Mouse (Mus musculus): ENCODE results near the gene Zfp770.
"Not testable (repeated sequence)": the region's sequence is repeated elsewhere in the genome, so short reads cannot be mapped to it uniquely, and the experiment has no call there.

Gene Zfp770

GRCm38 (mm10) chr2:114200932-114201559 is at the start of gene Zfp770:
Gene Zfp770, minus strand, starts transcription at chr2:114201469.
- peak; percentile 99 for ATAC-seq (ENCODE audit: low TSS enrichment)

GRCm38 (mm10) chr2:114249440-114249839 is 48.2 kb upstream of the Zfp770 start:
- ATAC-seq (ENCODE audit: low TSS enrichment) = peak; percentile 96

GRCm38 (mm10) chr2:114237639-114238038 is 36.4 kb upstream of the Zfp770 start:
- ATAC-seq (ENCODE audit: low TSS enrichment) = no peak

- ATAC-seq (ENCODE audit: low TSS enrichment) = no peak
These were observed 35.3 kb upstream of the Zfp770 start for GRCm38 (mm10) chr2:114236566-114236965.

GRCm38 (mm10) chr2:114235584-114235983 is 34.3 kb upstream of the Zfp770 start:
- no peak for ATAC-seq (ENCODE audit: low TSS enrichment)

- no peak for ATAC-seq (ENCODE audit: low TSS enrichment)
These were observed 30.0 kb upstream of the Zfp770 start for GRCm38 (mm10) chr2:114231248-114231647.

- ATAC-seq (ENCODE audit: low TSS enrichment) = no peak
These were observed 27.4 kb upstream of the Zfp770 start for GRCm38 (mm10) chr2:114228672-114229071.

- no peak for ATAC-seq (ENCODE audit: low TSS enrichment)
These were observed 3.8 kb upstream of the Zfp770 start for GRCm38 (mm10) chr2:114205036-114205435.

GRCm38 (mm10) chr2:114201574-114201973 is 305 bp upstream of the Zfp770 start:
- peak; percentile 44; the same call in 1 of the 2 replicates for ATAC-seq (ENCODE audit: low TSS enrichment)

GRCm38 (mm10) chr2:114196421-114196820 is 4.8 kb downstream of the Zfp770 start:
- no peak for ATAC-seq (ENCODE audit: low TSS enrichment)

- not testable (repeated sequence) for ATAC-seq (ENCODE audit: low TSS enrichment)
These were observed 14.3 kb downstream of the Zfp770 start, which contains the start of gene Aqr for GRCm38 (mm10) chr2:114186924-114187323. Gene Aqr, minus strand, starts transcription at chr2:114187024.

GRCm38 (mm10) chr2:114177802-114178733 is 23.2 kb downstream of the Zfp770 start:
- ATAC-seq (ENCODE audit: low TSS enrichment) = no peak

GRCm38 (mm10) chr2:114174651-114175484 is 26.4 kb downstream of the Zfp770 start:
- peak; percentile 100 for ATAC-seq (ENCODE audit: low TSS enrichment)

GRCm38 (mm10) chr2:114173248-114173647 is 28.0 kb downstream of the Zfp770 start:
- ATAC-seq (ENCODE audit: low TSS enrichment) = no peak

- ATAC-seq (ENCODE audit: low TSS enrichment) = peak; percentile 89
These were observed 33.4 kb downstream of the Zfp770 start for GRCm38 (mm10) chr2:114167837-114168236.

GRCm38 (mm10) chr2:114161978-114162377 is 39.3 kb downstream of the Zfp770 start:
- no peak for ATAC-seq (ENCODE audit: low TSS enrichment)

GRCm38 (mm10) chr2:114157345-114157744 is 43.9 kb downstream of the Zfp770 start:
- no peak for ATAC-seq (ENCODE audit: low TSS enrichment)

GRCm38 (mm10) chr2:114156639-114157038 is 44.6 kb downstream of the Zfp770 start:
- ATAC-seq (ENCODE audit: low TSS enrichment) = no peak

- ATAC-seq (ENCODE audit: low TSS enrichment) = no peak
These were observed 48.0 kb downstream of the Zfp770 start for GRCm38 (mm10) chr2:114153247-114153646.

GRCm38 (mm10) chr2:114146864-114147458 is 54.3 kb downstream of the Zfp770 start:
- no peak for ATAC-seq (ENCODE audit: low TSS enrichment)

GRCm38 (mm10) chr2:114145315-114145801 is 55.9 kb downstream of the Zfp770 start:
- no peak for ATAC-seq (ENCODE audit: low TSS enrichment)

All from frontal cortex, adult (tissue).